Mouse (Mus musculus): ENCODE measurements around the gene Ptgir. TPM values are rescaled to one million over a fixed set of nuclear protein-coding genes. Genes with fewer than 3 reads are reported as not detected.

Ptgir gene
- polyA plus RNA-seq, 1 experiment from 2014 or later: 0.64 TPM

- peaks cover 51% of the 10 kb centered on the region for H3K4me1 ChIP-seq
- no peak for DNase-seq (ENCODE audit: low spot score)
- peaks cover 69% of the 10 kb centered on the region for H3K36me3 ChIP-seq (replicated peaks)
- no peaks in the 10 kb centered on the region for H3K9me3 ChIP-seq
- H3K4me3 ChIP-seq: 0 out of 2 replicates have a peak overlapping the region, but pooled peaks have one; percentile 23
- H3K27ac ChIP-seq (replicated peaks): peak overlapping the region; percentile 40
- 84% methylated on average over 7 of the region's 7 CpGs for WGBS
- no peaks in the 10 kb centered on the region for H3K27me3 ChIP-seq (replicated peaks; ENCODE audit: low read depth, poor library complexity, severe bottlenecking)
Observed at GRCm38 (mm10) chr7:16920150-16920579, 13.9 kb downstream of the Ptgir start.

GRCm38 (mm10) chr7:16920818-16921791 lies 14.8 kb downstream of the Ptgir start:
- Histone ChIP-seq H3K4me3 (peak overlapping the region; percentile 96), H3K9me3 (no peaks in the 10 kb centered on the region), H3K36me3 (replicated peaks) (peaks cover 60% of the 10 kb centered on the region), H3K27me3 (replicated peaks; ENCODE audit: low read depth, poor library complexity, severe bottlenecking) (no peaks in the 10 kb centered on the region), H3K4me1 (peaks cover 51% of the 10 kb centered on the region), H3K27ac (replicated peaks) (peak overlapping the region; percentile 98)
- DNase-seq (ENCODE audit: low spot score): peak; percentile 69
- 47% methylated on average over 21 of the region's 21 CpGs for WGBS

GRCm38 (mm10) chr7:16921881-16922335 lies 15.6 kb downstream of the Ptgir start:
- H3K36me3 ChIP-seq (replicated peaks): peaks cover 52% of the 10 kb centered on the region
- no peaks in the 10 kb centered on the region for H3K27me3 ChIP-seq (replicated peaks; ENCODE audit: low read depth, poor library complexity, severe bottlenecking)
- 59% methylated on average over 6 of the region's 6 CpGs for WGBS
- H3K4me1 ChIP-seq: peaks cover 51% of the 10 kb centered on the region
- H3K27ac ChIP-seq (replicated peaks): peak overlapping the region; percentile 98
- H3K9me3 ChIP-seq: no peaks in the 10 kb centered on the region
- peak overlapping the region; percentile 96 for H3K4me3 ChIP-seq
- DNase-seq (ENCODE audit: low spot score): no peak

GRCm38 (mm10) chr7:16922360-16922973 lies 16.2 kb downstream of the Ptgir start:
- Histone ChIP-seq H3K4me3 (peak overlapping the region; percentile 96), H3K4me1 (peaks cover 51% of the 10 kb centered on the region), H3K9me3 (no peaks in the 10 kb centered on the region), H3K36me3 (replicated peaks) (peaks cover 46% of the 10 kb centered on the region), H3K27ac (replicated peaks) (peak overlapping the region; percentile 98), H3K27me3 (replicated peaks; ENCODE audit: low read depth, poor library complexity, severe bottlenecking) (no peaks in the 10 kb centered on the region)
- DNase-seq (ENCODE audit: low spot score): peak; percentile 20
- WGBS: 57% methylated on average over 10 of the region's 10 CpGs

GRCm38 (mm10) chr7:16923283-16924036 lies 17.2 kb downstream of the Ptgir start:
- H3K36me3 ChIP-seq (replicated peaks): peaks cover 36% of the 10 kb centered on the region
- H3K9me3 ChIP-seq: no peaks in the 10 kb centered on the region
- peak overlapping the region; percentile 98 for H3K27ac ChIP-seq (replicated peaks)
- H3K4me3 ChIP-seq: peak overlapping the region; percentile 96
- H3K27me3 ChIP-seq (replicated peaks; ENCODE audit: low read depth, poor library complexity, severe bottlenecking): no peaks in the 10 kb centered on the region
- WGBS: under 1% methylated on average over 57 of the region's 57 CpGs
- DNase-seq (ENCODE audit: low spot score): no peak
- H3K4me1 ChIP-seq: peaks cover 45% of the 10 kb centered on the region

GRCm38 (mm10) chr7:16924037-16924834 lies 17.9 kb downstream of the Ptgir start, which contains the start of gene Calm3:
Gene Calm3, minus strand, starts transcription at chr7:16924114.
- no peaks in the 10 kb centered on the region for H3K9me3 ChIP-seq
- WGBS: under 1% methylated on average over 64 of the region's 64 CpGs

GRCm38 (mm10) chr7:16928341-16928740 lies 22.1 kb downstream of the Ptgir start:
- Histone ChIP-seq H3K4me3 (no peak overlapping the region), H3K36me3 (replicated peaks) (no peaks in the 10 kb centered on the region), H3K27ac (replicated peaks) (no peak overlapping the region), H3K4me1 (no peaks in the 10 kb centered on the region; the same call in 1 of the 2 replicates), H3K9me3 (no peaks in the 10 kb centered on the region), H3K27me3 (replicated peaks; ENCODE audit: low read depth, poor library complexity, severe bottlenecking) (no peaks in the 10 kb centered on the region)
- DNase-seq (ENCODE audit: low spot score): no peak
- WGBS: 54% methylated on average over 2 of the region's 2 CpGs

More at GRCm38 (mm10) chr7:16924037-16924834, 17.9 kb downstream of the Ptgir start, which contains the start of gene Calm3:
- Histone ChIP-seq H3K4me3 (peak within 1 kb of the TSS; percentile 96), H3K27me3 (replicated peaks; ENCODE audit: low read depth, poor library complexity, severe bottlenecking) (no peaks in the 10 kb centered on the region), H3K27ac (replicated peaks) (peak within 1 kb of the TSS; percentile 98), H3K36me3 (replicated peaks) (peaks cover 29% of the 10 kb centered on the region), H3K4me1 (peaks cover 37% of the 10 kb centered on the region)
- DNase-seq (ENCODE audit: low spot score): peak; percentile 100

GRCm38 (mm10) chr7:16930850-16931249 lies 24.6 kb downstream of the Ptgir start:
- Histone ChIP-seq H3K27ac (replicated peaks) (no peak overlapping the region), H3K36me3 (replicated peaks) (no peaks in the 10 kb centered on the region), H3K27me3 (replicated peaks; ENCODE audit: low read depth, poor library complexity, severe bottlenecking) (no peaks in the 10 kb centered on the region), H3K4me1 (no peaks in the 10 kb centered on the region; the same call in 1 of the 2 replicates), H3K4me3 (no peak overlapping the region), H3K9me3 (no peaks in the 10 kb centered on the region)
- DNase-seq (ENCODE audit: low spot score): peak; percentile 67
- WGBS: 13% methylated on average over 1 of the region's 1 CpGs

GRCm38 (mm10) chr7:16931968-16932627 lies 25.8 kb downstream of the Ptgir start:
- DNase-seq (ENCODE audit: low spot score): peak; percentile 85
- Histone ChIP-seq H3K4me3 (no peak overlapping the region), H3K36me3 (replicated peaks) (no peaks in the 10 kb centered on the region), H3K27me3 (replicated peaks; ENCODE audit: low read depth, poor library complexity, severe bottlenecking) (no peaks in the 10 kb centered on the region), H3K27ac (replicated peaks) (no peak overlapping the region), H3K9me3 (no peaks in the 10 kb centered on the region), H3K4me1 (no peaks in the 10 kb centered on the region; the same call in 1 of the 2 replicates)
- 20% methylated on average over 14 of the region's 14 CpGs for WGBS

- DNase-seq (ENCODE audit: low spot score): peak; percentile 52
- no peak overlapping the region for H3K4me3 ChIP-seq
- H3K9me3 ChIP-seq: no peaks in the 10 kb centered on the region
- no peaks in the 10 kb centered on the region for H3K27me3 ChIP-seq (replicated peaks; ENCODE audit: low read depth, poor library complexity, severe bottlenecking)
- no peak overlapping the region for H3K27ac ChIP-seq (replicated peaks)
- H3K36me3 ChIP-seq (replicated peaks): no peaks in the 10 kb centered on the region
- H3K4me1 ChIP-seq: no peaks in the 10 kb centered on the region; the same call in 1 of the 2 replicates
- 48% methylated on average over 14 of the region's 14 CpGs for WGBS
Observed at GRCm38 (mm10) chr7:16932704-16933577, 26.7 kb downstream of the Ptgir start.
